Mouse (Mus musculus): ENCODE results near the gene St8sia6.
"Not testable (repeated sequence)": the region's sequence is repeated elsewhere in the genome, so short reads cannot be mapped to it uniquely, and the experiment has no call there.

St8sia6 gene

GRCm38 (mm10) chr2:13757412-13757811 is 36.5 kb downstream of the St8sia6 start:
- peak; percentile 62 for DNase-seq

GRCm38 (mm10) chr2:13755733-13756132 is 38.1 kb downstream of the St8sia6 start:
- no peak for DNase-seq

- no peak for DNase-seq
These were observed 42.2 kb downstream of the St8sia6 start for GRCm38 (mm10) chr2:13751691-13752090.

- no peak for DNase-seq
These were observed 43.1 kb downstream of the St8sia6 start for GRCm38 (mm10) chr2:13750777-13751176.

- DNase-seq: no peak
These were observed 43.8 kb downstream of the St8sia6 start for GRCm38 (mm10) chr2:13750089-13750488.

- DNase-seq: no peak
These were observed 44.7 kb downstream of the St8sia6 start for GRCm38 (mm10) chr2:13749176-13749575.

GRCm38 (mm10) chr2:13747576-13747975 is 46.3 kb downstream of the St8sia6 start:
- no peak for DNase-seq

GRCm38 (mm10) chr2:13746023-13746422 is 47.8 kb downstream of the St8sia6 start:
- DNase-seq: no peak

GRCm38 (mm10) chr2:13738704-13739103 is 55.2 kb downstream of the St8sia6 start:
- no peak for DNase-seq

- DNase-seq: no peak
These were observed 66.0 kb downstream of the St8sia6 start for GRCm38 (mm10) chr2:13727901-13728300.

- no peak for DNase-seq
These were observed 68.3 kb downstream of the St8sia6 start for GRCm38 (mm10) chr2:13725592-13725991.

- no peak for DNase-seq
These were observed 71.6 kb downstream of the St8sia6 start for GRCm38 (mm10) chr2:13722241-13722640.

GRCm38 (mm10) chr2:13718628-13719185 is 75.2 kb downstream of the St8sia6 start:
- DNase-seq: peak; percentile 44

GRCm38 (mm10) chr2:13708785-13709184 is 85.1 kb downstream of the St8sia6 start:
- DNase-seq: no peak

GRCm38 (mm10) chr2:13697514-13697913 is 96.3 kb downstream of the St8sia6 start:
- no peak for DNase-seq

GRCm38 (mm10) chr2:13694417-13694816 is 99.4 kb downstream of the St8sia6 start:
- DNase-seq: no peak

- no peak for DNase-seq
These were observed 109.5 kb downstream of the St8sia6 start for GRCm38 (mm10) chr2:13684380-13684779.

- no peak for DNase-seq
These were observed 110.7 kb downstream of the St8sia6 start for GRCm38 (mm10) chr2:13683205-13683570.

GRCm38 (mm10) chr2:13682488-13683204 is 111.2 kb downstream of the St8sia6 start:
- no peak for DNase-seq

GRCm38 (mm10) chr2:13672946-13673345 is 120.9 kb downstream of the St8sia6 start:
- DNase-seq: peak; percentile 80

- peak; percentile 23 for DNase-seq
These were observed 121.4 kb downstream of the St8sia6 start for GRCm38 (mm10) chr2:13672426-13672825.

- no peak for DNase-seq
These were observed 159.0 kb downstream of the St8sia6 start for GRCm38 (mm10) chr2:13634866-13635265.

- no peak for DNase-seq
These were observed 163.6 kb downstream of the St8sia6 start for GRCm38 (mm10) chr2:13630136-13630832.

GRCm38 (mm10) chr2:13603636-13604035 is 190.2 kb downstream of the St8sia6 start:
- not testable (repeated sequence) for DNase-seq
